Mouse (Mus musculus) fat pad, adult 2 months (tissue): ENCODE measurements around the gene Grhpr.
"Not testable (repeated sequence)": the region's sequence is repeated elsewhere in the genome, so short reads cannot be mapped to it uniquely, and the experiment has no call there.

Source experiments
- DNase-seq: peaks from one replicate; pipeline ENCODE4 v3.0.0-alpha.2; 2011; ENCODE audit warnings: low read depth, low spot score; ENCODE audit errors: extremely low read depth

Grhpr gene

DNA sequence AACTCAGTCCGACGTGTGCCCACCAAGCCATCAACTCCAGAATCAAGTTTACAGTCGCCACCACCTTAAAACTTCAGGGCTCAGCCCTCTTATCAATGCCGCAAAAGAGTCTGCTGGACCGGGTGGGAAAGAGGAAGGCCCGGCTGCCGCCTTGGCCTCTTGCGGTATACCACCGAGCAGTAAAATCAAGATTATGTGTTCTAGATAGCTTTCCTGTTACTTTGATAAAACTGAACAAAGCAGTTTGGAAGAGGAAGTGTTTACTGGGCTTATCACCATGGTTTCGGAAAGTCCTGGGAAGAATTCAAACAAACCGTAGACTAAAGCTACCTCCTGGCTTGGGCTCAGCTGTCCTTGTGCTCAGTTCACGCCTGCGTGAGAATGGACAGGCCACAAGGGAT is 31.8 kb downstream of the Grhpr start:
- DNase-seq: no peak

DNA sequence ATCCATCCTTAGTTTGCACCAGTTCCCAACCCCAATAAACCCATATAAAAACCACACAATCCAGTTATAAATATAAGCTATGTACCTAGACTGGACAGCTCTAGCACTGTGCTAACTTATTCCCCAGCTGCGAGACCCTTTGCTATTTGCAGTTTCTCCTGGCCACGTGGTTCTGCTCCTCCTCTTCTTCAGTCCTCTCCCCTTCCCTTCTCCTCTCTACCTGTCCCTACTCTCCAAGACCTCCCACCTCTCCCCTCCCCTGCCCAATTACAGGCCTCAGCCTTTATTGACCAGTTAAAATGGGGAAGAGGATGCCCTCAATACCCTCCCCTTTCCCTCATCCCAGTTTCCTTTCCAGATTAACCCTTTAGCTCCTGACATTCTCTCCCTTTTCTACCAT is 32.3 kb downstream of the Grhpr start:
- no peak for DNase-seq

DNA sequence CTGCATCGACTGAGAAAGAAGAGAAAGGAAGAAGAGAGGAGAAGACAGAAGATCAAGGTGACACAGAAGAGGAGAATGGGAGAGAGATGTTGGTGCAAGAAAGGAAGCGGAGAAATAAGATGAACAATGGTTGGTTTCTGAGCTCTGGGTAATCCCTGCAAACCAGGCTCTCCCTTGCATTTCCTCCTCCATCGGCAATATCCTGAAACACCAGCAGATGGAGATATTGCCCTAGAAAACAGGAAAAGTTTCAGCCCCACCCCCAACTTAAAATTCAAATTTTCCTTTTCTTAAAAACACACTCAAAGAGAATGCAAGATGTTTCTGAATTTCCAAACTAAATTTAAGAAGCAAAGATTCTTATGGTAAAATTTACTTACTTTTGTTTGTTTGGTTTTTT is 34.4 kb downstream of the Grhpr start:
- no peak for DNase-seq

DNA sequence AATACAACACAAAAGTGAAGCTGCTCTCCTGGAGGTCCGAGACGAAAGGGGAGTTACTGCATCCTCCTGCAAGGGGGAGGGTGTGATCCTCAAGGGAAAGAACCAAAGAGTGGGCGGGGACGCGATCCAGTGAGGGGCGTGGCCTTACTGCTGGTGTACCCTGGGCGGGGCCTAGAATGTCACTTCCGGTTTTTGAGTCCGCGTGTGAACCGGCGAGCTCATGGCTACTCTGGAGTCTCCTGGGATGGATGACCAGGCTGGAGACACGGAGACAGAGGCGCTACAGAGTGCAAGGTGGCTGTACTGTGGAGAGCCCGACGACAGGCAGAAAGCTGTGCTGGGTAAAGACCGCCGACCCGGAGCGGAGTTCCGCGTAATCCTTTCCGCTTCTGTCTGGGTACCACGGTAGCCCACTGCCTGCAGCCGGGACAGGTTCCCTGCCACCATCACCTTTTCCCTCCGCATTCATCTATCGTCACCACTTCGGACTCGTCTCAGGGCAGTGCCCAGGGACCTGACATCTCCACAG is 37.3 kb downstream of the Grhpr start, which contains the start of gene Polr1e:
Gene Polr1e (plus strand): TSS at position 132 of the 529 bp plus-strand sequence.
- peak; percentile 45 for DNase-seq

DNA sequence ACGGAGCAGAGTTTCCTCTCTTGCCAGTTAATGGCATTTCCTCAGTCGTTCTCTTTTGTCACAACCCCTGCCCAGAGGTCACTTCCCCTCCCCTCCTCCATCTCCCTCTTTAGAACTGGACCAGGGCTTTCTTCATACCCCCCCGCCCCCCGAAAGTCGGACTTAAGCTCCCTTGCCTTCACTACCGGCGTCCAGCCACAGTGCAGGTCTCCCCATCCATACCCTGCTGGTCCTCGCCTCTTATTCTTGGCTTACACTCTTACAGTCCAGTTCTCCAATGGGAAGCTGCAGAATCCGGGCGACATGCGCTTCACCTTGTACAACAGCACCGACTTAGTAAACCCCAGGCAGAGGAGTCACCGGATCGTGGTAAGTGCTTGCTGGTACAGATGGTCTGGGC is 37.8 kb downstream of the Grhpr start:
- no peak for DNase-seq

DNA sequence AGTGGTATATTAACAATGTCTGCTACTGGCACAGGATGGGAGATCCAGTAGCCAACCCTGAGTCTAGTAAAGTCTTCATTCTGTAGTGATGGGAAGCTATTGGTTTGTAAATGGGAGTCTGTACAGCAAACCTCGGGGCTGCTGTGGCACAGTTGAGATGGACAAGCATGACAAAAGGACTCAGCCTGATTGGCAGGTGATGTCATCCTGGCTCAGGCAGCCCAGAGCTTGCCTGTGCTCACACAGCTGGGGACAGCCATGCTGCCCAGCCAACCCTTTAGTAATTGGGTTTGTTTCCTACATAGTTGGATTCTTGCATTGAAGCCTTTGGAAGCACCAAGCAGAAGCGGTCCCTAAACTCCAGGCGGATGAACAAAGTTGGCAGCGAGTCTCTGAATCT is 45.3 kb downstream of the Grhpr start:
- no peak for DNase-seq

DNA sequence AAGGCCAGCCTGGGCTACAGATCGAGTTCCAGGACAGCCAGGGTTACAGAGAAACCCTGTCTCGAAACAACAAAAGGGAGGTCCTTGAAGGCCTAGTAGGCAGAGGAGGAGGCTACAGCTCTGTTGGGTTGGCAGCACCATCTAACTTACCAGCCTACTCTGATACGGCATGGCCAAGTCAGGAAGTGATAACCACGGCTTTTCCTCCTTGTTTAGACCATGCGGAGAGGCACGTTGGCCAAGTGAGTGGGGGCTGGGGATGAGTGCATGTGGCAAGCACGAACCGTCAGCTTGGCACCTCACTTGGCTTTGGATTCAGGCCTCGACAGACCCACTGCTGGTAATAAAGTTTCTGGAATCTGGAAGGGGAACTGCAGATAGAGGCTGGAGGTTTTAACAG is 51.4 kb downstream of the Grhpr start:
- no peak for DNase-seq

DNA sequence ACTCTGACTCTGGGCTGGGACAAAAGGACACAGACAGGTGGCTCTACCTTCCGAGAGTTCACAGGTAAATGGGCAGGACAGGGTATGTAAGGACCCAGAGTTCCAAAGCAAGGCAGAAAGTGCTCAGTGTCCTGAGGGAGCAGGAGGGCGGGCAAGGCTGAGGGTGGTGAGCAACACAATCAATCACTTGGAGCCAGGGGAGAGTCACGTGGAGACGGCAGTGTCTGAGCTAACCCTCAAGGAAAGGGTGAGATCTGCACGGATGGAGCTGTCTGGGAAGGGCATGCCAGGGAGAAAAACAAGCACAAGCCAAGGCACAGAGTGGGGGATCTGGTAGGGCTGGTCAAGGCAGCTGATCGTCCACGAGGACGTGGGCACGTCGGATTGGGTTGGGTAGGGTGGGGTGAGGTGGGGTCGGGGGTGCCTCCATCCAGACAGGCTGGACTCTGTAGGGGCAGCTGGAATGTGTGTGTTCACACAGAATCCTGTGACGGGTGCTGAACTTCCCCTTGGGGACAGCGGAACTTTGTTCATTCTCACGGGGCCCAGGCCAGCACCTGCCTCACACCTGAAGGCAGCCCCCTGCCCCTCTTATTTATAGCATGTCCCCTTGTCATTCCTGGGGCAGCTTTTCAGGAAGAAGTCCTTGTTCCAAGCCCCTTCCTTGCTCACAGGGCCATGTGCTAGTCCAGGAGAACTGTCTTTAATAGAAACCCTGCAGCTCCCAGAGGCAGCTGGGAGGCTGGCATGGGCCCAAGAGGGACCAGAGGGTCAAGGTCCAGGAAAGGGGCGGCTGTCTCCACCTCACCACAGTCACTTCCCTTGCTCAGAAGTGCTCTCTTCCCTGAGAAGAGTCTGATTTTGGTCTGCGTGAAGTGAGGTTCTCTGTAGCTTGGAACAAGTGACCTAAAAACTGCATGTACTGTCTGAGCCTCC is 53.8 kb downstream of the Grhpr start:
- no peak for DNase-seq

DNA sequence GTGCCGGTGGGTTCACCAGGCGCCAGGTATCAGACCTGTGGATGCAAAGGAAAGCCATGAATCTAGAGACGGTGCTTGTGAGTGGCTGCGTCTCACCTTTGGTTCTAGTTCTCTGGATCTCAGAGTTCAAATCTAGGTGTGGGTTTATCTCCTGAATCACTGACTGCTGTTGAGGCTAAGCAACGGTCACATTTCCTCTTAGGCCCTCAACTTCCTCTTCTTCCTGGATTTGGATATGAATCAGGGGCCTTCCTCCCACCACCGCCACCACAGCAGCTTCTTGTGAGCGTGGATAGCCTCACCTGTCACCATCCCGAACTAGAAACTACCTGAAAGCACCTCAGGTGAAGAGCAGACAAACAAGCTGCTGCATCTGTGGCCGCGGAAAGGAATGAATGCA is 54.9 kb downstream of the Grhpr start:
- DNase-seq: no peak

DNA sequence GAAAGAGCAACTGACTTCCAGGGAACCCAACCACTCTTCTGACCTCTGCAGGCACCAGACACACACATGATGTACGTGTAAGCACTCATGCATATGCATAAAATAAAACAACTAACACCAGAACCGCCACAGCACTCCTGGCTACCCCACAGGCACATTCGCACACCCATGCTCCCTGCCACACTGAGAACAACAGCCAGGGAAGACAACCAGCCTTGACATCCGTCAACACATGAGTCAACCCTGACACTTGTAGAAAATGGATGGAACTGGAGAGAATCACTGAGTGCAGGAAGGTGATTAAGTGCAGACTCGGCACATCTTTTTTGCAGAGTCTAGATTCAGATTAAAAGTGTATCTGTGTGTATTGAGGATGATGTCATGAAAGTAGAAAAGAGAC is 55.4 kb downstream of the Grhpr start:
- no peak for DNase-seq

DNA sequence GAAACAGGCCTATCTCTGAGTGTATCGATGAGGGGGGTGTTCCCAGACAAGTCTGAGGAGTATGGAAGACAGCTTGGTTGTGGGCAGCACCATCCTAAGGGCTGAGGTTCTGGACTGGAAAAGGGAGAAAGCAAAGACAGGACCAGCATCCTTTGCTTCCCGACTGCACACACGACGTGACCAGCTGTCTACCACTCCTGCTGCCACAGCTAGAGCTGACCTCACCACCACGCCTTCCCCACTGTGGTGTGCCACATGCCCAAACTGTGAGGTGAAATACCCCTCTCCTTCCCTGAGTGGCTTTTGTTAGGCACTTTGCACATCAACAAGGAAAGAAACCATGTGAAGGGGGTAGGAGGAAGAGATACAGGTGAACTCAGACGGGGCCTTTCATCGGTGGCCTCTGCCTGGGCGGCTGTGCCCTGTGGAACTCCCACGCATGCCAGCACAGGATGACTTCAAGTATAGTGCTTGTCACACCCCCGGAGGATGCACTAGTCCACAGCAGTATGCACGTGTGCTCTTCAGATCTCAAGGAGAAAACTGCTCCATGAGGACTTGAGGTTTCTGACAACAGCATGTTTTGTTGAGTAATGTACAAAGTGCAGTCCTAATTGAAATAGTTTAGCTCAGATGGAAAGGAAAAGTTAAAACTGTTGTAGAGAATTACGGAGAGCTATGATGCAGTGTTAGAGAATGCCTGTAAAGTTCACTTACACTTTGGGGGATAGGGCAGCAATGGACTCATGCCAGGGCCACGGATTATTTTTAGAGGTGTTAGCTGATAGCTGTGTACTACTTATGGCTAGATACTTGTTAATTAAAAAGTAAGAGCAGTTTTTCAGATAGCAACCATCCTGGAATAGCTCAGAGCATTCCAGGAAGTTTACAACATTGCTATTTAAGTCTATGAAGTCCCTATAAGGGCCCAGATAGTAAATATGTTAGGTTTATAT is 56.5 kb downstream of the Grhpr start:
- no peak for DNase-seq

DNA sequence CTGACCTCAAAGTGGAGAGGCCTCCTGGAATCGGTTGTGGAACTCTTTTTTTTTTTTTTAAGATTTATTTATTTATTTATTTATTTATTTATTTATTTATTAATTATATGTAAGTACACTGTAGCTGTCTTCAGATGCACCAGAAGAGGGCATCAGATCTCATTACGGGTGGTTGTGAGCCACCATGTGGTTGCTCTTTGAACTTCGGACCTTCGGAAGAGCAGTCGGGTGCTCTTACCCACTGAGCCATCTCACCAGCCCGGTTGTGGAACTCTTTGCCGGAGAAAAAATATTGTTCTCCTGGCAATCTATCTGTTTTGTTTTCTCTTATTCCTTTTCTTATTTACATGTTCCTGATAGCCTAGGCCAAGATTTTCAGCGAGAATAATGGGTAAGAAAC is 57.7 kb downstream of the Grhpr start:
- DNase-seq: not testable (repeated sequence)

DNA sequence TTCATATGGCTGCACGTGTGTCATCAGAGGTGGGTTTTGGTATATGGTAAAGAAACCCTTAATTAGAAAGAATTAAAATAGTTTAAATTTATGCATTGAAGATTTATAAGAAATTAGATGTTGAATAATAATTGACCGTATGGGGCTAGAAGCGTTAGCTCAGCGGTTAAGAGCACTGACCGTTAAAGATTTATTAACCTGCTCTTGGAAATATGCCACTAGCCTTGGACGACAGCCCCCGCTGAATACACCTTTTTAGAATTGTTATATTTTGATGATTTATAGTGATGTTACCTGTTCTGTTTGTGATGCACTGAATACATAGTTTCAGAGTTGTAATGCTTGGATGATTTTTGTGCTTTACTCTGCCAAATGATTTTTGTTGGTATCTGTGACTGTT is 58.4 kb downstream of the Grhpr start:
- not testable (repeated sequence) for DNase-seq
